Mouse (Mus musculus) heart, adult 2 months (tissue): Measurements from ENCODE around the gene Maco1. TPM values are rescaled to one million over a fixed set of nuclear protein-coding genes. Genes with fewer than 3 reads are reported as not detected.
A peak's percentile ranks its signal among the peaks of the same experiment; 100 is the strongest.

Experiments
- DNase-seq, 2 experiments: peaks; one replicate each; pipeline ENCODE4 v3.0.0; 2021
- H3K27ac ChIP-seq: fragments of 200-600 bp; 2 replicates; pipeline ENCODE4 v1.8.1; 2022
- H3K27me3 ChIP-seq: fragments of 200-500 bp; 2 replicates; pipeline ENCODE4 v1.6.1; 2012; ENCODE audit warnings: mild to moderate bottlenecking, low read length, inconsistent platforms, mixed read lengths; ENCODE audit not compliant: control insufficient read depth, insufficient read depth
- H3K36me3 ChIP-seq: fragments of 200-500 bp; 2 replicates; pipeline ENCODE4 v1.6.1; 2012; ENCODE audit warnings: low read length, inconsistent platforms; ENCODE audit not compliant: control insufficient read depth, insufficient read depth
- H3K4me1 ChIP-seq: fragments of 200-500 bp; 2 replicates; pipeline ENCODE4 v1.6.1; 2011; ENCODE audit warnings: low read length; ENCODE audit not compliant: control insufficient read depth, insufficient read depth
- H3K4me3 ChIP-seq: fragments of 200-600 bp; 2 replicates; pipeline ENCODE4 v1.8.1; 2022
- H3K79me2 ChIP-seq: fragments of 200-500 bp; replicated peaks from 2 replicates; pipeline ENCODE4 v1.6.1; 2012; ENCODE audit warnings: mild to moderate bottlenecking, inconsistent platforms, low read length, moderate library complexity, mixed read lengths; ENCODE audit not compliant: control insufficient read depth, insufficient read depth
- H3K9ac ChIP-seq: fragments of 200-500 bp; 2 replicates; pipeline ENCODE4 v1.6.1; 2012; ENCODE audit warnings: low read depth, mild to moderate bottlenecking, control low read depth, inconsistent platforms, low read length, mixed read lengths
- CTCF ChIP-seq: fragments of 200-600 bp; IDR thresholded peaks from 2 replicates; pipeline ENCODE4 v1.8.1; 2022; ENCODE audit warnings: antibody characterized with exemption, mild to moderate bottlenecking, moderate library complexity
- EP300 ChIP-seq: fragments of 200-500 bp; IDR thresholded peaks from 2 replicates; pipeline ENCODE4 v1.6.1; 2011; ENCODE audit warnings: low read depth, low read length, control low read depth; ENCODE audit not compliant: insufficient read depth
- POLR2A ChIP-seq: fragments of 200-500 bp; IDR thresholded peaks from 2 replicates; pipeline ENCODE4 v1.6.1; 2011; ENCODE audit warnings: mild to moderate bottlenecking, low read depth, low read length, control low read depth; ENCODE audit not compliant: insufficient read depth
- WGBS: fragments of 180-500 bp; shearing (Covaris S2); methylation state at CpG from one replicate; pipeline ENCODE4 v1.1.7; 2018; 5-methylcytosine and 5-hydroxymethylcytosine counted together
- intact Hi-C: fragments of 180-260 bp; cut with DNase I; formaldehyde crosslinking; loops from one replicate; pipeline ENCODE4 v1.15.1; 2025
- polyA plus RNA-seq: library from polyadenylated mRNA; depleted of rRNA; stranded (reverse); fragments of >200 nt; gene quantifications from 2 replicates; pipeline ENCODE4 v1.2.3, GENCODE M21; 2012
- total RNA-seq, 2 experiments: library from RNA; stranded (reverse); gene quantifications; 2 replicates each; pipeline ENCODE4 v1.2.3; 2021

Maco1 gene
- total and polyA plus RNA-seq, 3 experiments: 5.5 to 23.4 (median 16.9) TPM

DNA sequence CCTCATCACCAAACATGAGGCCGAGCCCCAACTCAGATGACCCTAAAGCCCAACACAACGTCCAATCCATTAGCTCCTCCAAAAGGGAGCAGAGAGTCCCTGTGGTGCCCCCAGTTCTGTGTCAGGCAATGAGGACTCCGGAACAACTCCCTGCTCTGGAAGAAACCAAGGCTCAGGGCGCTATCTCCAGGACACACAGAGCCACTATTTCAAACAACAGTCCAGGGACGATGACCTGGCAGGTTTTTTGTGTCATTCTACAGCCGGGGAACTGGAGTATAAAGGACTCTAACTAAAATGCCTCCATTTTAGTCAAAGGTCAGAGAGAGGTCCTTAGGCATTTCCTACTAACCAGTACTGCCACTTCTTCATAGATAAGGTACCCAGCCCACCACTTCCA is 92.9 kb downstream of the Maco1 start:
- peak overlapping the region; percentile 19; the same call in 1 of the 2 replicates for H3K4me3 ChIP-seq
- H3K27me3 ChIP-seq: no peaks in the 10 kb centered on the region
- H3K9ac ChIP-seq: no peak overlapping the region
- intact Hi-C loops: no loop called here
- H3K4me1 ChIP-seq: peaks cover 50% of the 10 kb centered on the region
- H3K36me3 ChIP-seq: no peaks in the 10 kb centered on the region
- peaks cover 4% of the 10 kb centered on the region; the same call in 1 of the 2 replicates for H3K79me2 ChIP-seq
- peak overlapping the region; percentile 0 for H3K27ac ChIP-seq
- no peak for DNase-seq
- TF ChIP-seq EP300: no peak
- TF ChIP-seq POLR2A: no peak
- TF ChIP-seq CTCF: no peak
- WGBS: 35% methylated on average over 6 of the region's 6 CpGs

GRCm38 (mm10) chr4:134759564-134759963 is 93.6 kb downstream of the Maco1 start:
- H3K4me1 ChIP-seq: peaks cover 54% of the 10 kb centered on the region
- no peak for DNase-seq
- TF ChIP-seq CTCF (no peak), EP300 (no peak), POLR2A (no peak)
- no peak overlapping the region for H3K4me3 ChIP-seq
- peaks cover 3% of the 10 kb centered on the region; the same call in 1 of the 2 replicates for H3K79me2 ChIP-seq
- H3K27me3 ChIP-seq: no peaks in the 10 kb centered on the region
- H3K9ac ChIP-seq: no peak overlapping the region
- no peaks in the 10 kb centered on the region for H3K36me3 ChIP-seq
- WGBS: 76% methylated on average over 7 of the region's 7 CpGs
- intact Hi-C loops: no loop called here
- H3K27ac ChIP-seq: no peak overlapping the region; the same call in 1 of the 2 replicates

GRCm38 (mm10) chr4:134758922-134759321 is 94.2 kb downstream of the Maco1 start:
- H3K36me3 ChIP-seq: no peaks in the 10 kb centered on the region
- peaks cover 48% of the 10 kb centered on the region for H3K4me1 ChIP-seq
- H3K9ac ChIP-seq: no peak overlapping the region
- no peak for DNase-seq
- intact Hi-C loops: no loop called here
- peak overlapping the region; percentile 12; the same call in 1 of the 2 replicates for H3K27ac ChIP-seq
- H3K27me3 ChIP-seq: no peaks in the 10 kb centered on the region
- no peak overlapping the region for H3K4me3 ChIP-seq
- TF ChIP-seq CTCF (no peak), EP300 (no peak), POLR2A (no peak)
- H3K79me2 ChIP-seq: 0 out of 2 replicates have a peak, but pooled peaks cover 2% of the 10 kb centered on the region
- WGBS: 87% methylated on average over 14 of the region's 14 CpGs

GRCm38 (mm10) chr4:134758367-134758766 is 94.8 kb downstream of the Maco1 start:
- Histone ChIP-seq H3K79me2 (0 out of 2 replicates have a peak, but pooled peaks cover 2% of the 10 kb centered on the region), H3K9ac (no peak overlapping the region), H3K4me3 (no peak overlapping the region), H3K27me3 (no peaks in the 10 kb centered on the region), H3K4me1 (peaks cover 48% of the 10 kb centered on the region), H3K27ac (peak overlapping the region; percentile 12; the same call in 1 of the 2 replicates), H3K36me3 (no peaks in the 10 kb centered on the region)
- DNase-seq: no peak
- TF ChIP-seq CTCF (no peak), POLR2A (no peak), EP300 (no peak)
- 55% methylated on average over 4 of the region's 4 CpGs for WGBS
- intact Hi-C loops: no loop called here

DNA sequence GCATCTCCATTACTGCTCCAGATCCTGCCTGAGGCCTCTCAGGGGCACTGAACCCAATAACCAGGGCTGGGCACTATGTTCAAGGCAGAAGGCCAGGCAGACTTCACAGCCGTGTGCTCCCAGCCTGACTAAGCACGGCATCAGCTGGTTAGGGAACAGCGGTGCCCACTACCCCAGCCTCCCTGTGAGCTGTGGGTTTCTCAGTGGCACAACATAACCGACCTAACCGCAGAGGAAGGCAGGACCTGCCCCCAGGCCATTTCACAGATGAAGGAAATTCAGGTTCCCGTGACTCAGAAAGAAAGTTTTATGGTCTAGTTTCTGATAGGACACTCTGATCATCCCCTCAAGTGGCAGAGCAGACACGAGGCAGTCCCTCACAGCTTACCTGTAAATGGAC is 96.2 kb downstream of the Maco1 start:
- intact Hi-C loops: no loop called here
- DNase-seq: no peak
- TF ChIP-seq EP300: no peak
- TF ChIP-seq CTCF: no peak
- no peak for TF ChIP-seq POLR2A
- Histone ChIP-seq H3K79me2 (0 out of 2 replicates have a peak, but pooled peaks cover 2% of the 10 kb centered on the region), H3K4me1 (peaks cover 44% of the 10 kb centered on the region), H3K36me3 (no peaks in the 10 kb centered on the region), H3K27ac (no peak overlapping the region), H3K27me3 (no peaks in the 10 kb centered on the region), H3K4me3 (no peak overlapping the region), H3K9ac (no peak overlapping the region)
- 89% methylated on average over 7 of the region's 7 CpGs for WGBS

DNA sequence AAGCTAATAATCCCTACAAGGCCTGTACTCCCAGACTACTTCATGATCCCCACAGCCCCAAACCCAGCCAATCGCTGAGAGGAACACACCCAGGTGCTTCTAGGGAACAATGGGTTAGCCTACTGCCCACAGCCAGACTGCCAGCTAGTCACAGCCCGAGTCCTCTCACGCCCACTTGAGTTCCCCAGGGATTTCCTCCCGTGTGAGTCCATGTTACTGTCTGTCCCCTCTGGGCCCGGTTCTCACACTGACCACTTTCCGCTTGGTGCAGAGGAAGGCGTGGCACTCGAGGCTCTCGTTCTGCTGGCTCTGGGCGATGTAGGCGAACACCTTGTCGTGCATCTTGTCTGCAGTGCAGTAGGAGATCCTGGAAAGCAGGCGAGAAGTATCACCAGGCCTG is 98.2 kb downstream of the Maco1 start:
- Histone ChIP-seq H3K79me2 (0 out of 2 replicates have a peak, but pooled peaks cover 2% of the 10 kb centered on the region), H3K27ac (no peak overlapping the region), H3K4me1 (peaks cover 29% of the 10 kb centered on the region), H3K27me3 (no peaks in the 10 kb centered on the region), H3K9ac (no peak overlapping the region), H3K4me3 (no peak overlapping the region), H3K36me3 (no peaks in the 10 kb centered on the region)
- no peak for TF ChIP-seq POLR2A
- TF ChIP-seq EP300: no peak
- TF ChIP-seq CTCF: no peak
- DNase-seq: no peak
- 47% methylated on average over 13 of the region's 13 CpGs for WGBS
- intact Hi-C loops: no loop called here
